Mouse (Mus musculus) heart, postnatal 0 days (tissue): ENCODE results near the gene Zpbp. TPM values are rescaled to one million over a fixed set of nuclear protein-coding genes. Genes with fewer than 3 reads are reported as not detected.

Experiments used
- ATAC-seq: fragments of 200-750 bp; cut with Nextera tagmentation; 2 replicates; pipeline ENCODE4 v1.8.0; 2017; ENCODE audit warnings: low read depth, moderate number of reproducible peaks, moderate library complexity; ENCODE audit not compliant: insufficient read depth
- DNase-seq: peaks from one replicate; pipeline ENCODE4 v3.0.0-alpha.2; 2016; ENCODE audit warnings: low spot score
- H3K27ac ChIP-seq: fragments of 300-500 bp; sonication (generic); 2 replicates; pipeline ENCODE4 v1.5.1; 2014; ENCODE audit warnings: low read depth, mild to moderate bottlenecking
- H3K27me3 ChIP-seq: fragments of 300-500 bp; sonication (generic); 2 replicates; pipeline ENCODE4 v1.6.1; 2014; ENCODE audit warnings: low read length, mixed read lengths; ENCODE audit not compliant: control insufficient read depth, insufficient read depth
- H3K36me3 ChIP-seq: fragments of 300-500 bp; sonication (generic); replicated peaks from 2 replicates; pipeline ENCODE4 v1.6.1; 2014; ENCODE audit warnings: low read length, mixed read lengths; ENCODE audit not compliant: control insufficient read depth, insufficient read depth
- H3K4me1 ChIP-seq: fragments of 300-500 bp; sonication (generic); 2 replicates; pipeline ENCODE4 v1.6.1; 2014; ENCODE audit warnings: antibody characterized with exemption; ENCODE audit not compliant: control insufficient read depth, insufficient read depth
- H3K4me2 ChIP-seq: fragments of 300-500 bp; sonication (generic); 2 replicates; pipeline ENCODE4 v1.6.1; 2014; ENCODE audit warnings: low read depth, mild to moderate bottlenecking, low read length, moderate library complexity
- H3K4me3 ChIP-seq: fragments of 300-500 bp; sonication (generic); 2 replicates; pipeline ENCODE4 v1.5.1; 2014; ENCODE audit warnings: low read depth, low read length
- H3K9ac ChIP-seq: fragments of 300-500 bp; sonication (generic); replicated peaks from 2 replicates; pipeline ENCODE4 v1.6.1; 2014; ENCODE audit warnings: low read depth, low read length, mixed read lengths
- H3K9me3 ChIP-seq: fragments of 300-500 bp; sonication (generic); replicated peaks from 2 replicates; pipeline ENCODE4 v1.6.1; 2016; ENCODE audit warnings: low read length; ENCODE audit not compliant: control insufficient read depth
- CTCF ChIP-seq: IDR thresholded peaks from 2 replicates; pipeline ENCODE4 v1.5.1; 2016; ENCODE audit warnings: antibody characterized with exemption, control low read depth, low read depth
- EP300 ChIP-seq: IDR thresholded peaks from 2 replicates; pipeline ENCODE4 v1.6.1; 2016; ENCODE audit warnings: antibody characterized with exemption, low read depth
- WGBS: fragments of 180-500 bp; shearing (Covaris S2); extraction: QIAGEN DNeasy Blood & Tissue Kit; methylation state at CpG from one replicate; pipeline ENCODE4 v1.1.7; 2014; 5-methylcytosine and 5-hydroxymethylcytosine counted together
- polyA plus RNA-seq: library from polyadenylated mRNA; unstranded; fragments of >200 nt; fragmentation: Nextera tagmentation; extraction: Ambion mirVana; gene quantifications from 2 replicates; pipeline ENCODE4 v1.2.1, GENCODE M21; 2015
- total RNA-seq: library from RNA; depleted of rRNA; stranded (reverse); fragments of >200 nt; gene quantifications from 2 replicates; pipeline ENCODE4 v1.2.3, GENCODE M21; 2014; ENCODE audit warnings: low replicate concordance; rRNA removed

Gene Zpbp
- total RNA-seq (0.69 and 2.0 TPM in 2 replicates), polyA plus RNA-seq (0.59 TPM in 2 replicates)

- H3K4me1 ChIP-seq: no peaks in the 10 kb centered on the region
- ATAC-seq (peak; percentile 95), DNase-seq (peak; percentile 93)
- no peaks in the 10 kb centered on the region for H3K27me3 ChIP-seq
- no peaks in the 10 kb centered on the region for H3K9me3 ChIP-seq
- H3K27ac ChIP-seq: peak within 1 kb of the TSS; percentile 76
- H3K36me3 ChIP-seq: no peaks in the 10 kb centered on the region
- whole genome bisulfite sequencing: 2% methylated on average over 62 of the region's 66 CpGs
- TF ChIP-seq EP300 (no peak), CTCF (peak; percentile 75)
- peak within 1 kb of the TSS; percentile 63 for H3K9ac ChIP-seq
- peak within 1 kb of the TSS; percentile 66 for H3K4me3 ChIP-seq
- peak within 1 kb of the TSS; percentile 67 for H3K4me2 ChIP-seq
Measured at GRCm38 (mm10) chr11:11461635-11462560, at the start of gene Zpbp, which contains the start of gene Spata48. TSS of gene Zpbp (minus strand) at chr11:11462408. TSS of gene Spata48 (plus strand) at chr11:11462094.

DNA sequence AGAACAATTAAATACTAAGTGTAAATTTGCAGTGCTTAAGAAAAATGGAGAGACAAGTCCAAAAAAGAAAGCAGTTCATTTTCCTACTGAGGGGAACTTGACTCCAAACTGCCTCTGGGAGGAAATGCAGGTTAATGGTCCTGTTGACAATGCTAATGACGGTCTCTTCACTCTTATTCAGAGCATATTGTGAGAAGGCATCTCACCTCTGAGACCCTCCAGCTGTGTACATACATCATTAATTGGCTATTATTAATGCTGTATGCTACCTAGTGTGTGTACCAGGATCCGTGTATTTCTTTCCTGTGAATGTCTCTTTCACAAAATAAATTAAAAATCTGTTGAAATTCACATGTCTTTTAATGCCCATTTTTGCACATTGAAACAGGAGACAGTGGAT lies 47.2 kb upstream of the Zpbp start:
- 57% methylated on average over 2 of the region's 2 CpGs for WGBS
- ATAC-seq (no peak), DNase-seq (no peak)
- Histone ChIP-seq H3K4me2 (no peak overlapping the region), H3K4me3 (no peak overlapping the region), H3K27ac (no peak overlapping the region), H3K27me3 (no peaks in the 10 kb centered on the region), H3K36me3 (no peaks in the 10 kb centered on the region), H3K9ac (no peak overlapping the region), H3K4me1 (no peaks in the 10 kb centered on the region), H3K9me3 (no peaks in the 10 kb centered on the region)
- TF ChIP-seq CTCF (no peak), EP300 (no peak)

DNA sequence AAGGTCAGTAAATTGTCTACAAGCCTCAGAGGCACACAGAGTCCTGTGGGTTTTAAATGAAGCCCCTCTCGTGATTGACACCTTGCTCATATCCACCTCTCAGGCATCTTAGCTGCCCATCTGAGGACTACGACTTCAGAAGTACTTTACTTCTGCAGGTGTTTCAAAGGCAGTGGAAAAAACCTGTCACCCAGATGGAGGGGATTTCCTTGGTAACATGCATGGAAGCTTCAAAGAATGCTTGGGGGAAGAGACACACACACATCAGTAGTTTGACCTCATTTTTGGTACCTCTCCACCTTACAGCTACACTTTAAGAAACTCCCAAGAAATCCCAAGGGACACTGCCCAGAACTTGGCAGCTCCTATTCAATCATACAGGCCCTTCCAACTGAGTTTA lies 44.0 kb upstream of the Zpbp start:
- no peaks in the 10 kb centered on the region for H3K27me3 ChIP-seq
- no peak overlapping the region for H3K9ac ChIP-seq
- no peaks in the 10 kb centered on the region for H3K36me3 ChIP-seq
- ATAC-seq (no peak), DNase-seq (no peak)
- H3K4me1 ChIP-seq: no peaks in the 10 kb centered on the region
- H3K9me3 ChIP-seq: no peaks in the 10 kb centered on the region
- no peak overlapping the region for H3K4me2 ChIP-seq
- H3K27ac ChIP-seq: no peak overlapping the region
- TF ChIP-seq EP300 (no peak), CTCF (no peak)
- no peak overlapping the region for H3K4me3 ChIP-seq
- WGBS: 58% methylated on average over 2 of the region's 2 CpGs

DNA sequence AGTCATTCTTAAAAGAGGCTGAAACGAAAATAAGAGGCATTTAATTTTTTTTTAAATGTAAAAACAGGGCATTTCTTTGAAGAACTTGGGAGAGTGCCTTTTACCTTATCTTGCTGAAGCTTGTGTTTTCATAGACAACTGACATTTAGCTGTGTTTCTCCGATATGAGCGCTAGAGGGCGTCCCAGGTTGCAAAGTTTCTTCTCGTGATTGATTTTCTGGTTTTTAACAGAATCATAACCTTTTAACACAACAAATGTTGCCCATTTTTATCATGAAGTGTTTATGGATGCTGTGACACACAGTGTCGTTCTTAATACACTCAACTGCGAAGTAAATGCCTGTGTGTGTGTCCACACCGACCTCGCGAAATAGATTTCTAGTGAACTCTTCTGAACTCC lies 37.7 kb upstream of the Zpbp start:
- TF ChIP-seq EP300 (no peak), CTCF (peak; percentile 49)
- Histone ChIP-seq H3K27me3 (no peaks in the 10 kb centered on the region), H3K36me3 (no peaks in the 10 kb centered on the region), H3K4me1 (no peaks in the 10 kb centered on the region), H3K4me2 (no peak overlapping the region), H3K4me3 (no peak overlapping the region), H3K9ac (no peak overlapping the region), H3K9me3 (no peaks in the 10 kb centered on the region), H3K27ac (no peak overlapping the region)
- WGBS: 21% methylated on average over 10 of the region's 10 CpGs
- DNase-seq (no peak), ATAC-seq (no peak)

DNA sequence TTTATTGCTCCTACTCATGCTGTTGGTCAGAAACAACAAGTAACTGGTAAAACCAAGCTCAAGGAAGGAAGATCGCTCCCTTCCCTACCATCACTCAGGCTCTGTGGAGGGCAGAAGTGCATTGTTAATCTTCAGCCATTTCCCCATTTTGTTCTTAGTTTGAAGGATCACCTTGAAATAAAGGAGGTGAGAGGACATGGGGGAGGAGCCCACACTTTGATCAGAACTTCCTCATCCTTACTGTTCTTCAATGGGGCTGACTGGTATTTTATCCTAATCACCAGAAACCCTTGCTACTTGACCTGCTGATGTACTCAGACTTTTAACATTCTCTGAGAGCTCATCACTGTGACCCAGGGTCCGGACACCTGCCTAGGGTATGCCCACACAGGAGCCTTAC lies 33.5 kb upstream of the Zpbp start:
- no peak overlapping the region for H3K4me3 ChIP-seq
- H3K36me3 ChIP-seq: no peaks in the 10 kb centered on the region
- H3K4me2 ChIP-seq: no peak overlapping the region
- H3K4me1 ChIP-seq: no peaks in the 10 kb centered on the region
- no peak overlapping the region for H3K9ac ChIP-seq
- H3K27ac ChIP-seq: no peak overlapping the region
- DNase-seq (no peak), ATAC-seq (no peak)
- TF ChIP-seq CTCF: no peak
- TF ChIP-seq EP300: no peak
- no peaks in the 10 kb centered on the region for H3K27me3 ChIP-seq
- 80% methylated on average over 2 of the region's 2 CpGs for WGBS
- H3K9me3 ChIP-seq: no peaks in the 10 kb centered on the region
